Mouse (Mus musculus) embryonic facial prominence, embryonic 12.5 days (tissue): ENCODE results near the gene Taco1. TPM values are rescaled to one million over a fixed set of nuclear protein-coding genes. Genes with fewer than 3 reads are reported as not detected.

ENCODE experiments used
- ATAC-seq: fragments of 200-750 bp; cut with Nextera tagmentation; 2 replicates; pipeline ENCODE4 v1.8.0; 2017; ENCODE audit not compliant: insufficient number of reproducible peaks, insufficient read depth, low FRiP score, low TSS enrichment
- H3K27ac ChIP-seq: fragments of 300-500 bp; sonication (generic); 2 replicates; pipeline ENCODE4 v1.5.1; 2016; ENCODE audit warnings: mild to moderate bottlenecking
- H3K27me3 ChIP-seq: fragments of 300-500 bp; sonication (generic); 2 replicates; pipeline ENCODE4 v1.6.1; 2016; ENCODE audit warnings: mild to moderate bottlenecking, moderate library complexity
- H3K36me3 ChIP-seq: fragments of 300-500 bp; sonication (generic); 2 replicates; pipeline ENCODE4 v1.6.1; 2016; ENCODE audit warnings: mild to moderate bottlenecking
- H3K4me1 ChIP-seq: fragments of 300-500 bp; sonication (generic); 2 replicates; pipeline ENCODE4 v1.6.1; 2016
- H3K4me2 ChIP-seq: fragments of 300-500 bp; sonication (generic); replicated peaks from 2 replicates; pipeline ENCODE4 v1.6.1; 2016; ENCODE audit warnings: mild to moderate bottlenecking, moderate library complexity
- H3K4me3 ChIP-seq: fragments of 300-500 bp; sonication (generic); 2 replicates; pipeline ENCODE4 v1.5.1; 2016; ENCODE audit warnings: mild to moderate bottlenecking
- H3K9ac ChIP-seq: fragments of 300-500 bp; sonication (generic); 2 replicates; pipeline ENCODE4 v1.6.1; 2016; ENCODE audit warnings: mild to moderate bottlenecking, moderate library complexity
- H3K9me3 ChIP-seq: fragments of 300-500 bp; sonication (generic); 2 replicates; pipeline ENCODE4 v1.6.1; 2016; ENCODE audit warnings: mild to moderate bottlenecking, moderate library complexity
- WGBS: fragments of 180-500 bp; shearing (Covaris S2); methylation state at CpG from one replicate; pipeline ENCODE4 v1.1.7; 2016; 5-methylcytosine and 5-hydroxymethylcytosine counted together
- polyA plus RNA-seq: library from polyadenylated mRNA; unstranded; fragments of >200 nt; fragmentation: Nextera tagmentation; extraction: Ambion mirVana; gene quantifications from 2 replicates; pipeline ENCODE4 v1.2.1, GENCODE M21; 2016

Taco1 gene
- polyA plus RNA-seq, 1 experiment from 2014 or later = 10.8 TPM

DNA sequence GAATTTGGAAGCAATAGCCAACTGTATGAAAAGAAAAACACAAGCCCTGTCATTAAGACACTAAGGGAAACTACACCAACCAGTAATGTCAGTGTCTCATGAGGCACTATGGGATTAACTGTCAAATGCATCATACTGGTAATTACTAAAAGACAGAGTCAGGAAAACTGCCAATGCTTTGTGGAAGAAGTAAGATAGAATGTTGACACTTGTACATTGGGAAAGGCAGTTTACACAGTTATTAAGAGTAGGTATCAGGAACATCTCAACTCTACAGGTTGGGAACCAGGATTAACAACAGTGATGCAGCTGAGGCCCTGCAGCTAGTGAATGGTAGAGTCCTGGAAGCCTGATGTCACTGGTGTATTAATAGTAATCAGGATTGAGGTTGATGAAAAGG, 21.5 kb upstream of the Taco1 start:
- H3K4me3 ChIP-seq = no peak overlapping the region
- H3K4me1 ChIP-seq = no peaks in the 10 kb centered on the region; the same call in 1 of the 2 replicates
- no peaks in the 10 kb centered on the region for H3K9me3 ChIP-seq
- no peak overlapping the region for H3K27ac ChIP-seq
- no peak overlapping the region for H3K4me2 ChIP-seq
- no peaks in the 10 kb centered on the region for H3K27me3 ChIP-seq
- no peak for ATAC-seq
- H3K9ac ChIP-seq = no peak overlapping the region
- H3K36me3 ChIP-seq = peaks cover 26% of the 10 kb centered on the region

DNA sequence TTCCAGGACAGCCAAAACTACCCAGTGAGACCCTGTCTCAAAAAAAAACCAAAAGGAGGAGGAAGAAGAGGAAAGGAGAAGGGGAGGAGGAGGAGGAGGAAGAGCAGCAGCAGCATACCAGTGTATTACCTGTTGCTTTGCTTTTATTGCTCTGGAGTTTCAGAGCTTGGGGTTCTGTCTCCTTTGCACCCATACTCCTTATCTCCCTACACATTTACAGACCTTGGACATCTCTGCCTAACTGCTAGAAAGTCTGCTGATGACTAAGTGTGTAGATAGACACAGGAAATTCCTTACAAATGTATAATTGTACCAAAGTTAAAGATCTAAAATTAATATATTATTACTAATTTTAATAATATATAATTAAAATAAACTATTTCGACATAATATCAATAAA, 20.6 kb upstream of the Taco1 start:
- H3K4me3 ChIP-seq = no peak overlapping the region
- 89% methylated on average over 1 of the region's 1 CpGs for WGBS
- no peak for ATAC-seq

DNA sequence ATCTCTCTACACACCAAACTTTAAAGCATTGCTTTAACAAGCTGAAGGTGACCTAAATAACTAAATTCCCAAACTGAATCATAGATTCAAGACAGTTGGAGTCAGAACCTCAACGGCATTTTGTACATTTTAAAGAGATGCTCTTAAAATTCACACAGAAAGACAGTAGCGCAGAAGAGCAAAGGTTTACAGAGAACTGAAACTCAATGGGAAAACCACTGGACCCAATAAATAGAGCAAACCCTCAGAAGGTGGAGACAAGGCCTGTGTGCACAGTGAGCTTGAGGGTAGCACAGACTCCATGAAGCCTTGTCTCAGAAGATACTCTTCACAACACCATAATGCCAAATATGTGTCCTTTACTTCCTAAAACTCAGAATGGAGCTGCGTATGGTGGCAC, 20.1 kb upstream of the Taco1 start:
- Histone ChIP-seq H3K36me3 (peaks cover 33% of the 10 kb centered on the region), H3K4me1 (no peaks in the 10 kb centered on the region), H3K9ac (no peak overlapping the region), H3K4me2 (no peak overlapping the region), H3K4me3 (no peak overlapping the region), H3K27me3 (no peaks in the 10 kb centered on the region), H3K9me3 (no peaks in the 10 kb centered on the region), H3K27ac (no peak overlapping the region)
- no peak for ATAC-seq
- WGBS = 97% methylated on average over 3 of the region's 3 CpGs

More for the DNA sequence above, 20.6 kb upstream of the Taco1 start:
- Histone ChIP-seq H3K9me3 (no peaks in the 10 kb centered on the region), H3K4me2 (no peak overlapping the region), H3K9ac (no peak overlapping the region), H3K27me3 (no peaks in the 10 kb centered on the region), H3K4me1 (no peaks in the 10 kb centered on the region), H3K36me3 (peaks cover 31% of the 10 kb centered on the region), H3K27ac (no peak overlapping the region)

DNA sequence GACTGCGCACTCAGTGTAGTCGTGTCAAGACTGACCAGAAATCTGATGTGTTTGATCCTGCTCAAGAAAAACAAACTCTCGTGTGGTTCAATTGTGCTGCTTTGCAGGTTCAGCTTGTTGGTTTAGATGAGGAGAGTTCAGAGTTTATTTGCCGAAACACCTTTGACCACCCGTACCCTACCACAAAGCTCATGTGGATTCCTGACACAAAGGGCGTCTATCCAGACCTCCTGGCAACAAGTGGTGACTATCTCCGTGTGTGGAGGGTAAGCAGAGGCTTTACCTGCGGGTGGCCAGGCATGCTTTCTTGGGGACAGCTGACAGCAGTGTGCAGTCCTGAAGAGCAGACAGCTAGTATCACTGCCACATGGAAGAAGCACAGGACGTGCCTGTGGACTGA, 19.3 kb upstream of the Taco1 start:
- no peaks in the 10 kb centered on the region for H3K9me3 ChIP-seq
- peaks cover 41% of the 10 kb centered on the region for H3K36me3 ChIP-seq
- no peak overlapping the region for H3K4me2 ChIP-seq
- H3K9ac ChIP-seq = no peak overlapping the region
- H3K4me3 ChIP-seq = no peak overlapping the region
- no peak overlapping the region for H3K27ac ChIP-seq
- WGBS = 84% methylated on average over 9 of the region's 9 CpGs
- no peaks in the 10 kb centered on the region for H3K27me3 ChIP-seq
- no peak for ATAC-seq
- no peaks in the 10 kb centered on the region for H3K4me1 ChIP-seq

DNA sequence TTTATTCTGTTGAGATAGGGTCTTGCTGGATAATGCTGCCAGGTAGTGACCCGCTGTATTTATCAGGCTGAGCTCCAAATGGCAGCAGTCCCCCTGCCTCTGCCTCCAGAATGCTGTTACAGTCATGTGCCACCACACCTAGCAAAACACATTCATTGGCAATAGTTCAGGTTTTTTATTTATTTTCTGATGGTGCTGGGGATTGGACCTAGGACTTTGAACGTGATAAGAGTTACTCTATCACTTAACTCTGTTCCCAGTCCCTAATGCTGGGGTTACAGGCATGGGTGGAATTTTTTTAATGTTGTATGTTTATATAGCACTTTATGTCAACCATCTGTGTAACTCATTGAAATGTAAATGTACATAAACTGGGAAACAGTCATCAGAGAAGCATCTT, 11.9 kb upstream of the Taco1 start:
- H3K4me3 ChIP-seq = no peak overlapping the region
- H3K4me2 ChIP-seq = no peak overlapping the region
- peaks cover 89% of the 10 kb centered on the region for H3K36me3 ChIP-seq
- WGBS = 97% methylated on average over 2 of the region's 2 CpGs
- no peak overlapping the region for H3K27ac ChIP-seq
- H3K4me1 ChIP-seq = no peaks in the 10 kb centered on the region
- H3K27me3 ChIP-seq = no peaks in the 10 kb centered on the region
- no peak overlapping the region for H3K9ac ChIP-seq
- ATAC-seq = no peak
- H3K9me3 ChIP-seq = no peaks in the 10 kb centered on the region

DNA sequence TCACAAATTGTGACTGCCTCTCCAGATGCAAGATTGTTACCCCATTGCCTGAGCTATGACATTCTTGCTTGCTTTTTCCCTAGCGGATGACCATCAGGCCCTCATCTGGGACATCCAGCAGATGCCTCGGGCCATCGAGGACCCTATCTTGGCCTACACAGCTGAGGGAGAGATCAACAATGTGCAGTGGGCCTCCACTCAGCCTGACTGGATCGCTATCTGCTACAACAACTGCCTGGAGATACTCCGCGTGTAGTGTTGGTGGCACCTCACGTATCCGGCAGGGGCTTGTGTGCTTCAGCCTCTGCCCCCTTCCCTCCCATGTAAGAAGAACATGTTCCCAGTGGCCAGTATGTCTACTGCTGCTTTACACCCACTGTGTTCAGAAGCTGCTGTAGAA, 11.3 kb upstream of the Taco1 start:
- Histone ChIP-seq H3K9me3 (no peaks in the 10 kb centered on the region), H3K27ac (no peak overlapping the region), H3K4me1 (no peaks in the 10 kb centered on the region), H3K9ac (no peak overlapping the region), H3K36me3 (peaks cover 89% of the 10 kb centered on the region), H3K4me2 (no peak overlapping the region), H3K27me3 (no peaks in the 10 kb centered on the region), H3K4me3 (no peak overlapping the region)
- 96% methylated on average over 8 of the region's 8 CpGs for WGBS
- ATAC-seq = no peak

DNA sequence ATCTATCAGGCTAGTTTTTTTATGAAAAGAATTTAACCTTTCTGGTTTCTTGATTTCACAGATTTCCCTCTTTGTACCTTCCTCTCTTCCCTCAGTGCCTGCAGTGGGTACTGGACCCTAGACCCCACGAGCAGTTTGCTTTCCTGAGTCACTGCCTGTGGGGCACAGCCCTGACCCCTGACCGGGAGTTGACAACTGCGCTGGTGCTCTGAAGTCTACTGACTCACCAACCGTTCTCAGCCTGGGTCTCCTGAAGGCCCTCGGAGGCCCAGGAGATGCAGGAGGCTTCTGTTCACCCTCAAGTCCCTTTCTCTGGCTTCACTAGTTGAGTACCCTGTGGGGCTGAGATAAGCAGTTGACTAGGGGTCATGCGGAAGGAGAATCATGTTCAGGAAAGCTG, 10.5 kb upstream of the Taco1 start:
- WGBS = 90% methylated on average over 6 of the region's 6 CpGs
- H3K27me3 ChIP-seq = no peaks in the 10 kb centered on the region
- H3K4me2 ChIP-seq = no peak overlapping the region
- no peak overlapping the region for H3K4me3 ChIP-seq
- no peak for ATAC-seq
- no peak overlapping the region for H3K27ac ChIP-seq
- no peaks in the 10 kb centered on the region for H3K4me1 ChIP-seq
- no peaks in the 10 kb centered on the region for H3K9me3 ChIP-seq
- peaks cover 87% of the 10 kb centered on the region for H3K36me3 ChIP-seq
- no peak overlapping the region for H3K9ac ChIP-seq

DNA sequence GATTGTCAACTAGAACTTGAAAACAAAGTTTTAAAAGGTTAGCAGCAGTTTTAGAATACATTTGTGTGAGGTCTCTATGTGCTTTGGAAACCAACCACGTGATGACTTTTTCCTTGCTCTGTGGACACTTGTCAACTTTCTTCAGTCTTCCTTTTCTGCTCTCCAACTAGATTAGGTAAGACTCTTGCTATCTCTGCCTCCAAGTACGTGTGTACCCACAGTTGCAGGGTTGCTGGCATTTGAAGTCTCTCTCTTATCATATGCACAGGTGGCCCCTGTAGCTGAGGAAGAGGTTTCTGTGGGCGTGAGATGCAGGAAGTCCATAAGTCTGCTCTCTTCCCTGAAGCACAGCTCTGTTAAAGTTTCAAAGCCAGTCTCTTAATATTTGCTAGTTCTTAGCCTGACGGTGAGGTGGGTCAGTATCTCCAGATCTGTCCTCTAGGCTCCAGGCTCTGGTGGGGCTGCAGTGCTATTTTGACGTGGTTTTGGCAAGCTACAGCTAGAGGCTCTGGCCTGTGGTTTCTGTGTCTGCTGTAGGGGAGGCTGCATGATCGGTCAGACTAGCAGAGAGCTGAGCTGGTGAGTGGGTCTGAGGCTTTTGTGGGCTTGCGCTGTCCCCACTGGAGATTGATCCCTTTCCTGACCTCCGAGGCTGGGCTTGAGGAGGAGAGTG, 8.9 kb upstream of the Taco1 start:
- Histone ChIP-seq H3K27ac (no peak overlapping the region), H3K4me3 (no peak overlapping the region), H3K27me3 (no peaks in the 10 kb centered on the region), H3K36me3 (peaks cover 74% of the 10 kb centered on the region), H3K9ac (no peak overlapping the region), H3K4me2 (no peak overlapping the region), H3K9me3 (no peaks in the 10 kb centered on the region), H3K4me1 (no peaks in the 10 kb centered on the region)
- 88% methylated on average over 8 of the region's 8 CpGs for WGBS
- no peak for ATAC-seq

DNA sequence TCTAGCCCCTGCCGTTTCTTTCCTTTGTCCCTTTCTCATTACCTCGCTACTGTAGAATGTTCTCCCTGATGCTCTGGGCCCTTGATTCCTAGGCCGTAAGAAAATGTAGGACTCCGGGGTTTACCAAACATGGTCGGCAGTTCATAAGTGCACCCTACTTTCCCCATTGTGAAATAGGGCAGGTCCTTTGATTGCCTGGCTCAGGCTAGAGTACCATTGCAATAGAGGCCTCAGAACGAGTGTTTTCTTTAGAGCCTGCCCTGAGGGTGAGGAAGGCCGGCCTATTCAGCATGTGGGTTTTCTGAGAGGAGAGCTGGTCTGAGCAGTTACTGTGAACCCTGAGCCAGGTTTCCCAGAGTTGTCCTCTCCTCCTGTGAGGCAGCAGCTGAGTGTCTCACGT, 7.8 kb upstream of the Taco1 start:
- H3K4me2 ChIP-seq = no peak overlapping the region
- no peaks in the 10 kb centered on the region for H3K9me3 ChIP-seq
- no peak overlapping the region for H3K9ac ChIP-seq
- H3K4me3 ChIP-seq = no peak overlapping the region
- peaks cover 65% of the 10 kb centered on the region for H3K36me3 ChIP-seq
- no peaks in the 10 kb centered on the region for H3K27me3 ChIP-seq
- no peaks in the 10 kb centered on the region for H3K4me1 ChIP-seq
- ATAC-seq = no peak
- WGBS = 78% methylated on average over 8 of the region's 8 CpGs
- H3K27ac ChIP-seq = no peak overlapping the region

DNA sequence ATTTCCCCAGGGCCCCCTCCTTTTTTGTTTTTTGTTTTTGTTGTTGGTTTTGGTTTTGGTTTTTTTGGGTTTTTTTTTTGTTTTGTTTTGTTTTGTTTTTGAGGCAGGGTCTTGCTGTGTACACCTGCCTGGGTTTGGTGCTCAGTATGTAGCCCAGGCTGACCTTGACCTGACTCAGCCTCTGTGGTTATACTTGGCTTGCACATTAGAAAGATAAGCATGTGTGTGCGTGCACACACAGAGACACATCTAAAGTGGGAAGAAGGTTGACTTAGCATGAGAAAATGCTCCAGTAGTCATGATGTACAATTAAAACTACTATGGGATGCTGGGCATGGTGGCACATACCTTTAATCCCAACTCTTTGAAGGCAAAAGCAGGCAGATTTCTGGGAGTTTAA, 5.3 kb upstream of the Taco1 start:
- 94% methylated on average over 1 of the region's 1 CpGs for WGBS
- Histone ChIP-seq H3K4me2 (no peak overlapping the region), H3K4me1 (no peaks in the 10 kb centered on the region), H3K27ac (no peak overlapping the region), H3K27me3 (no peaks in the 10 kb centered on the region), H3K9me3 (no peaks in the 10 kb centered on the region), H3K4me3 (no peak overlapping the region), H3K36me3 (peaks cover 41% of the 10 kb centered on the region), H3K9ac (no peak overlapping the region)
- ATAC-seq = no peak

DNA sequence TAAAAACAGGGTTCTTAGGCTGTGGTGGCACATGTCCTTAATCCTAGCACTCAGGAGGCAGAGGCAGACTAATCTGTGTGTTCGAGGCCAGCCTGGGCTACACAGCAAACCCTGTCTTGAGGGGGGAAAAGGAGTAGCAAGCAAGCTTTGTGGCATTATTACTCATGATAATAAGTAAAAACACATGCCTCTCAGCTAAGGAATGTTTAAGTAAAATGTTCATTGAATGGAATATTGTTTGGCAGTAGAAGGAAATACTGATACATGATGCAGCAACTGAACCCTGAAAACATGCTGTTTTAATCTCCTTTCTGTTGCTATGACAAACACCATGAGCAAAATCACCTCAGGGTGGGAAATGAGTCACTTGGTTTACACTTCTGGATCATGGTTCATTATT, 4.5 kb upstream of the Taco1 start:
- WGBS = 69% methylated on average over 1 of the region's 1 CpGs
- no peak overlapping the region for H3K9ac ChIP-seq
- no peak overlapping the region for H3K27ac ChIP-seq
- H3K4me2 ChIP-seq = no peak overlapping the region
- no peaks in the 10 kb centered on the region for H3K27me3 ChIP-seq
- no peak overlapping the region for H3K4me3 ChIP-seq
- no peaks in the 10 kb centered on the region for H3K4me1 ChIP-seq
- peaks cover 33% of the 10 kb centered on the region for H3K36me3 ChIP-seq
- no peaks in the 10 kb centered on the region for H3K9me3 ChIP-seq
- no peak for ATAC-seq

DNA sequence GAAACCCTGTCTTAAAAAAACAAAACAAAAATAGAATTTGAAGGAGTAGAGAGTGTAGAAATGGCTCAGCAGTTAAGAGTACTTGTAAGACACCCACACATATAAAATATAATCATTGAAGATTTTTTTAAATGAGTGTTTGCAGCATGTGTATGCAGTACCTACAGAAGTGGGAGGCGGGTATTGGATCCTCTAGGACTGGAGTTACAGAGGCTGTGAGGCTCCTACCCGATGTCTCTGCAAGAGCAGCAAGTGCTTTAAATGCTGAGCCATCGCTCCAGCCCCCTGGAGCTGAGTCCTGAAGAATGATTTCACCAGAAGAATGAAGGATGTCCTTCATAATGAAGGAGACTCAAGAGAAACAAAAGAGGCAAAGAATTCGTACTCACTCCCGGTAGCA, 2.1 kb upstream of the Taco1 start:
- Histone ChIP-seq H3K9ac (no peak overlapping the region), H3K27me3 (no peaks in the 10 kb centered on the region), H3K4me2 (no peak overlapping the region), H3K9me3 (no peaks in the 10 kb centered on the region), H3K36me3 (peaks cover 9% of the 10 kb centered on the region), H3K27ac (no peak overlapping the region), H3K4me3 (no peak overlapping the region), H3K4me1 (peaks cover 5% of the 10 kb centered on the region; the same call in 1 of the 2 replicates)
- ATAC-seq = no peak
- 80% methylated on average over 5 of the region's 5 CpGs for WGBS
